Mouse (Mus musculus): ENCODE measurements around the gene Tjp2.

Gene Tjp2

DNA sequence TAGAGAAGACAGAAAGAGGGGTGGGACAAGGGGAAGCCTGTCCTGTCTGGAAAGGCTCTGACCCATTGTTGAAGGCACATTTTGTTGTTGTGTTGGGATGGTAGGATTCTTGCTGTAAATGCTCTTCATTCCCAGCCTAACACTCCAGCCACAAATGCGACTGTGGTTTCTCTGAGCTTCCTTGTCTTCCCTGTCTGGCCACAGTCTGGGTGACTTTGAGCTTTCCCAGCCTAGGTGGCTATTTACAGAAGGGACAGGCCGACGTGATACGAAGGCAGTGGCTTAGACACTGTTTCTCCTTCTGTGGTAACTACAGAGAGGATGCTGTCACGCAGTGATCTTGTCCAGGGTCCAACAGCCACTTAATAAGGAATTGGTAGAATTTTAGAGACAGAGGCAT, 166.8 kb downstream of the Tjp2 start:
- DNase-seq (ENCODE audit: low spot score) = no peak

DNA sequence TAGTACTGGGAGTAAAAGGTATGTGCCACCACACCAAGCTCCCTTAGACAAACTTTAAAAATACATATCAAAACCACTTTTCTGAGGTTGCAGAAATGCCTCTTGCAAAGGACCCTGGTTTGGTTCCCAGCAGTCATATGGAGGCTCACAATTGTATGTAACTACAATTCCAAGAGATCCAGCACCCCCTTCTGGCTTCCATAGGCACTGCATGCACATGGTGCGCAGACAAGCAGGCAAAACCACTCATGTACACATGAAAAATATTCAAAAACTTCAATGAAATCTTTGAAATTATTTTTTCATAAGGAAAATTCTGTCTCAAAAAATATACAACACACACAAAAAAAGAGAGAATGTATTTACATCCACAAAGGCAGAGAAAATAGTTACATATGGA, 167.9 kb downstream of the Tjp2 start:
- DNase-seq (ENCODE audit: low spot score) = no peak

GRCm38 (mm10) chr19:24054904-24055303, 169.9 kb downstream of the Tjp2 start:
- peak; percentile 31 for DNase-seq (ENCODE audit: low spot score)

DNA sequence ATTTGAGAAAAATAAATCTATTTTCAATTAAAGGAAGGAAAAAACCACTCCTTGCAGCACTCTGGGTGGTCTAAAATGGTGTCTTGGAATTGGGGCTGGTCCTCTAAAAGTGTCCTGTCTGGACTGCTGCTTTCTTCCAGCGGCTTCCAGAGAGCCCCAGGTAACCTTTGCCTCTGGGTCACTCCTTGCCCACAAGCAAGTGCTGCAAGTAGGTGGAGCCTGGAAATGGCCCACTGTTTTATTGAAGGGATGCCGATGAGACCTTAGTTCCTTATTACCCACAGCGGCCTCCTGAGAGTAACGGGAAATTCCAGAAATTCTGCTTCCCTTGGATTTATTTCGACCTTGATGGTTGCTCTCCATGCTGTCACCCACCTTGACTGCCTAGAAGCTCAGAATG, 170.6 kb downstream of the Tjp2 start:
- no peak for DNase-seq (ENCODE audit: low spot score)

GRCm38 (mm10) chr19:24050514-24050913, 174.3 kb downstream of the Tjp2 start:
- no peak for DNase-seq (ENCODE audit: low spot score)

GRCm38 (mm10) chr19:24049329-24049728, 175.5 kb downstream of the Tjp2 start:
- no peak for DNase-seq (ENCODE audit: low spot score)

GRCm38 (mm10) chr19:24046395-24046993, 178.3 kb downstream of the Tjp2 start:
- DNase-seq (ENCODE audit: low spot score) = no peak

Data from ovary, postnatal 14 days (tissue).